Mouse (Mus musculus) left cerebral cortex, adult 9 months (tissue): ENCODE data around the gene Fuca1.

Experiments used
- DNase-seq, 2 experiments: peaks; one replicate each; pipeline ENCODE4 v3.0.0; 2022; ENCODE audit warnings: low spot score in 2 of 2

The Fuca1 gene

GRCm38 (mm10) chr4:135920304-135921241 is at the start of gene Fuca1:
Gene Fuca1 (plus strand): TSS chr4:135920735.
- peak; percentile 77 to 96 for DNase-seq

GRCm38 (mm10) chr4:135872015-135872414 is 48.5 kb upstream of the Fuca1 start:
- DNase-seq: no peak

- no peak for DNase-seq
These were observed 47.7 kb upstream of the Fuca1 start for GRCm38 (mm10) chr4:135872589-135873391.

GRCm38 (mm10) chr4:135873526-135874202 is 46.9 kb upstream of the Fuca1 start, which contains the start of gene Pnrc2:
Gene Pnrc2 (minus strand): TSS chr4:135873850.
- peak; percentile 78 to 89 for DNase-seq

- no peak for DNase-seq
These were observed 45.7 kb upstream of the Fuca1 start for GRCm38 (mm10) chr4:135874564-135875535.

GRCm38 (mm10) chr4:135875546-135875945 is 45.0 kb upstream of the Fuca1 start:
- no peak for DNase-seq

GRCm38 (mm10) chr4:135875991-135876582 is 44.4 kb upstream of the Fuca1 start:
- no peak for DNase-seq

- DNase-seq: peak; percentile 77 to 88
These were observed 43.9 kb upstream of the Fuca1 start for GRCm38 (mm10) chr4:135876583-135877020.

GRCm38 (mm10) chr4:135877742-135878141 is 42.8 kb upstream of the Fuca1 start:
- no peak for DNase-seq

GRCm38 (mm10) chr4:135879021-135879420 is 41.5 kb upstream of the Fuca1 start:
- no peak for DNase-seq

- no peak for DNase-seq
These were observed 40.5 kb upstream of the Fuca1 start for GRCm38 (mm10) chr4:135880018-135880417.

GRCm38 (mm10) chr4:135880576-135880975 is 40.0 kb upstream of the Fuca1 start:
- DNase-seq: no peak

- no peak for DNase-seq
These were observed 38.5 kb upstream of the Fuca1 start for GRCm38 (mm10) chr4:135882023-135882422.

GRCm38 (mm10) chr4:135883401-135883851 is 37.1 kb upstream of the Fuca1 start:
- no peak for DNase-seq

GRCm38 (mm10) chr4:135883881-135884516 is 36.5 kb upstream of the Fuca1 start:
- no peak for DNase-seq

GRCm38 (mm10) chr4:135884531-135884930 is 36.0 kb upstream of the Fuca1 start:
- no peak for DNase-seq

- no peak for DNase-seq
These were observed 34.9 kb upstream of the Fuca1 start for GRCm38 (mm10) chr4:135885676-135886075.

- DNase-seq: no peak
These were observed 34.4 kb upstream of the Fuca1 start for GRCm38 (mm10) chr4:135886184-135886583.

GRCm38 (mm10) chr4:135888448-135889057 is 32.0 kb upstream of the Fuca1 start:
- no peak for DNase-seq
